Mouse (Mus musculus): ENCODE measurements around the gene Stard9. TPM values are rescaled to one million over a fixed set of nuclear protein-coding genes. Genes with fewer than 3 reads are reported as not detected.

Gene Stard9
- polyA plus RNA-seq, 1 experiment from 2014 or later, result 6.2 TPM

GRCm38 (mm10) chr2:120722491-120722890 lies 93.6 kb downstream of the Stard9 start:
- Histone ChIP-seq H3K9me3 (ENCODE audit: control insufficient read depth, low read length) (no peaks in the 10 kb centered on the region), H3K4me3 (ENCODE audit: low read depth, low read length) (no peak overlapping the region), H3K27ac (ENCODE audit: low read depth) (no peak overlapping the region), H3K36me3 (ENCODE audit: control insufficient read depth, insufficient read depth, low read length) (peaks cover 99% of the 10 kb centered on the region), H3K4me2 (ENCODE audit: low read length) (no peak overlapping the region), H3K4me1 (replicated peaks; ENCODE audit: control insufficient read depth, insufficient read depth, low read length) (no peaks in the 10 kb centered on the region), H3K9ac (ENCODE audit: low read length) (no peak overlapping the region), H3K27me3 (replicated peaks; ENCODE audit: control insufficient read depth, insufficient read depth, low read length) (no peaks in the 10 kb centered on the region)
- ATAC-seq (replicated peaks; ENCODE audit: low FRiP score, low TSS enrichment, low read depth), result no peak
- 75% methylated on average over 8 of the region's 8 CpGs for WGBS
- no peak for DNase-seq (ENCODE audit: low spot score)

GRCm38 (mm10) chr2:120723621-120724020 lies 94.7 kb downstream of the Stard9 start:
- Histone ChIP-seq H3K27ac (ENCODE audit: low read depth) (no peak overlapping the region), H3K4me2 (ENCODE audit: low read length) (no peak overlapping the region), H3K9me3 (ENCODE audit: control insufficient read depth, low read length) (no peaks in the 10 kb centered on the region), H3K36me3 (ENCODE audit: control insufficient read depth, insufficient read depth, low read length) (peaks cover 99% of the 10 kb centered on the region), H3K9ac (ENCODE audit: low read length) (no peak overlapping the region), H3K4me3 (ENCODE audit: low read depth, low read length) (no peak overlapping the region), H3K27me3 (replicated peaks; ENCODE audit: control insufficient read depth, insufficient read depth, low read length) (no peaks in the 10 kb centered on the region), H3K4me1 (replicated peaks; ENCODE audit: control insufficient read depth, insufficient read depth, low read length) (peaks cover 1% of the 10 kb centered on the region)
- ATAC-seq (replicated peaks; ENCODE audit: low FRiP score, low TSS enrichment, low read depth) (no peak), DNase-seq (ENCODE audit: low spot score) (no peak)
- 68% methylated on average over 4 of the region's 4 CpGs for WGBS

- H3K9me3 ChIP-seq (ENCODE audit: control insufficient read depth, low read length), result no peaks in the 10 kb centered on the region
- H3K36me3 ChIP-seq (ENCODE audit: control insufficient read depth, insufficient read depth, low read length), result peaks cover 97% of the 10 kb centered on the region
- H3K9ac ChIP-seq (ENCODE audit: low read length), result no peak overlapping the region
- peaks cover 7% of the 10 kb centered on the region for H3K4me1 ChIP-seq (replicated peaks; ENCODE audit: control insufficient read depth, insufficient read depth, low read length)
- no peak for DNase-seq (ENCODE audit: low spot score)
- 80% methylated on average over 6 of the region's 6 CpGs for WGBS
- no peaks in the 10 kb centered on the region for H3K27me3 ChIP-seq (replicated peaks; ENCODE audit: control insufficient read depth, insufficient read depth, low read length)
- ATAC-seq (replicated peaks; ENCODE audit: low FRiP score, low TSS enrichment, low read depth), result no peak
- H3K4me3 ChIP-seq (ENCODE audit: low read depth, low read length), result no peak overlapping the region
- H3K4me2 ChIP-seq (ENCODE audit: low read length), result no peak overlapping the region
- H3K27ac ChIP-seq (ENCODE audit: low read depth), result no peak overlapping the region
Measured at GRCm38 (mm10) chr2:120724176-120724575, 95.3 kb downstream of the Stard9 start.

- H3K9me3 ChIP-seq (ENCODE audit: control insufficient read depth, low read length), result no peaks in the 10 kb centered on the region
- H3K9ac ChIP-seq (ENCODE audit: low read length), result peak overlapping the region; percentile 81
- ATAC-seq (replicated peaks; ENCODE audit: low FRiP score, low TSS enrichment, low read depth) (no peak), DNase-seq (ENCODE audit: low spot score) (peak; percentile 64)
- H3K4me3 ChIP-seq (ENCODE audit: low read depth, low read length), result peak overlapping the region; percentile 90
- 5% methylated on average over 23 of the region's 23 CpGs for WGBS
- H3K27ac ChIP-seq (ENCODE audit: low read depth), result peak overlapping the region; percentile 92; the same call in 1 of the 2 replicates
- peaks cover 20% of the 10 kb centered on the region for H3K4me1 ChIP-seq (replicated peaks; ENCODE audit: control insufficient read depth, insufficient read depth, low read length)
- H3K4me2 ChIP-seq (ENCODE audit: low read length), result peak overlapping the region; percentile 98
- H3K36me3 ChIP-seq (ENCODE audit: control insufficient read depth, insufficient read depth, low read length), result peaks cover 39% of the 10 kb centered on the region
- no peaks in the 10 kb centered on the region for H3K27me3 ChIP-seq (replicated peaks; ENCODE audit: control insufficient read depth, insufficient read depth, low read length)
Measured at GRCm38 (mm10) chr2:120729775-120730585, 101.1 kb downstream of the Stard9 start.

GRCm38 (mm10) chr2:120730639-120731166 lies 101.8 kb downstream of the Stard9 start:
- DNase-seq (ENCODE audit: low spot score) (peak; percentile 67), ATAC-seq (replicated peaks; ENCODE audit: low FRiP score, low TSS enrichment, low read depth) (peak; percentile 6; the same call in 1 of the 2 replicates)
- under 1% methylated on average over 50 of the region's 50 CpGs for WGBS

GRCm38 (mm10) chr2:120731167-120731862 lies 102.4 kb downstream of the Stard9 start:
- Histone ChIP-seq H3K27ac (ENCODE audit: low read depth) (peak overlapping the region; percentile 92), H3K27me3 (replicated peaks; ENCODE audit: control insufficient read depth, insufficient read depth, low read length) (no peaks in the 10 kb centered on the region), H3K36me3 (ENCODE audit: control insufficient read depth, insufficient read depth, low read length) (peaks cover 26% of the 10 kb centered on the region), H3K4me2 (ENCODE audit: low read length) (peak overlapping the region; percentile 98), H3K4me1 (replicated peaks; ENCODE audit: control insufficient read depth, insufficient read depth, low read length) (peaks cover 20% of the 10 kb centered on the region), H3K9me3 (ENCODE audit: control insufficient read depth, low read length) (no peaks in the 10 kb centered on the region), H3K9ac (ENCODE audit: low read length) (peak overlapping the region; percentile 81), H3K4me3 (ENCODE audit: low read depth, low read length) (peak overlapping the region; percentile 90)
- peak; percentile 99 for ATAC-seq (replicated peaks; ENCODE audit: low FRiP score, low TSS enrichment, low read depth)
- under 1% methylated on average over 61 of the region's 61 CpGs for WGBS
- peak; percentile 95 for DNase-seq (ENCODE audit: low spot score)

More at GRCm38 (mm10) chr2:120730639-120731166, 101.8 kb downstream of the Stard9 start:
- H3K4me1 ChIP-seq (replicated peaks; ENCODE audit: control insufficient read depth, insufficient read depth, low read length), result peaks cover 20% of the 10 kb centered on the region
- peak overlapping the region; percentile 90 for H3K4me3 ChIP-seq (ENCODE audit: low read depth, low read length)
- peak overlapping the region; percentile 92 for H3K27ac ChIP-seq (ENCODE audit: low read depth)
- peak overlapping the region; percentile 81 for H3K9ac ChIP-seq (ENCODE audit: low read length)
- peaks cover 32% of the 10 kb centered on the region for H3K36me3 ChIP-seq (ENCODE audit: control insufficient read depth, insufficient read depth, low read length)
- H3K9me3 ChIP-seq (ENCODE audit: control insufficient read depth, low read length), result no peaks in the 10 kb centered on the region
- H3K4me2 ChIP-seq (ENCODE audit: low read length), result peak overlapping the region; percentile 98
- H3K27me3 ChIP-seq (replicated peaks; ENCODE audit: control insufficient read depth, insufficient read depth, low read length), result no peaks in the 10 kb centered on the region

GRCm38 (mm10) chr2:120731877-120732530 lies 103.1 kb downstream of the Stard9 start:
- Histone ChIP-seq H3K4me1 (replicated peaks; ENCODE audit: control insufficient read depth, insufficient read depth, low read length) (peaks cover 20% of the 10 kb centered on the region), H3K27ac (ENCODE audit: low read depth) (peak overlapping the region; percentile 92), H3K4me2 (ENCODE audit: low read length) (peak overlapping the region; percentile 98), H3K4me3 (ENCODE audit: low read depth, low read length) (peak overlapping the region; percentile 90), H3K9ac (ENCODE audit: low read length) (peak overlapping the region; percentile 81), H3K27me3 (replicated peaks; ENCODE audit: control insufficient read depth, insufficient read depth, low read length) (no peaks in the 10 kb centered on the region), H3K9me3 (ENCODE audit: control insufficient read depth, low read length) (no peaks in the 10 kb centered on the region), H3K36me3 (ENCODE audit: control insufficient read depth, insufficient read depth, low read length) (peaks cover 19% of the 10 kb centered on the region)
- ATAC-seq (replicated peaks; ENCODE audit: low FRiP score, low TSS enrichment, low read depth) (no peak; the same call in 1 of the 2 replicates), DNase-seq (ENCODE audit: low spot score) (no peak)
- 37% methylated on average over 7 of the region's 7 CpGs for WGBS

GRCm38 (mm10) chr2:120745496-120745895 lies 116.6 kb downstream of the Stard9 start:
- ATAC-seq (replicated peaks; ENCODE audit: low FRiP score, low TSS enrichment, low read depth), result no peak
- Histone ChIP-seq H3K4me1 (replicated peaks; ENCODE audit: control insufficient read depth, insufficient read depth, low read length) (no peaks in the 10 kb centered on the region), H3K36me3 (ENCODE audit: control insufficient read depth, insufficient read depth, low read length) (peaks cover 45% of the 10 kb centered on the region), H3K27ac (ENCODE audit: low read depth) (no peak overlapping the region), H3K9ac (ENCODE audit: low read length) (no peak overlapping the region), H3K4me2 (ENCODE audit: low read length) (no peak overlapping the region), H3K9me3 (ENCODE audit: control insufficient read depth, low read length) (no peaks in the 10 kb centered on the region), H3K4me3 (ENCODE audit: low read depth, low read length) (no peak overlapping the region), H3K27me3 (replicated peaks; ENCODE audit: control insufficient read depth, insufficient read depth, low read length) (no peaks in the 10 kb centered on the region)
- 83% methylated on average over 1 of the region's 1 CpGs for WGBS
- DNase-seq (ENCODE audit: low spot score), result no peak

Data from intestine, embryonic 14.5 days (tissue).